Mouse (Mus musculus) granulocyte monocyte progenitor cell, adult 5-6 weeks (primary cell): ENCODE measurements around the gene Lrrc9. TPM values are rescaled to one million over a fixed set of nuclear protein-coding genes. Genes with fewer than 3 reads are reported as not detected.
A peak's percentile ranks its signal among the peaks of the same experiment; 100 is the strongest.

Source experiments
- ATAC-seq: replicated peaks from 2 replicates; pipeline ENCODE4 v1.8.0; 2016; ENCODE audit warnings: mild to moderate bottlenecking, moderate TSS enrichment, inconsistent platforms; ENCODE audit not compliant: poor library complexity, severe bottlenecking
- total RNA-seq, 2 experiments: library from RNA; stranded (forward) in 1 of 2; stranded (reverse) in 1 of 2; fragments of 200-712, 200-1000 nt in 1 of 2; fragments of >200 nt in 1 of 2; fragmentation: Nextera tagmentation in 1 of 2; gene quantifications; 2 replicates each; pipeline ENCODE4 v1.2.3; 2014 to 2017

The Lrrc9 gene
- total RNA-seq (2014; fragmentation: Nextera tagmentation), result 0.36 TPM in 1 of 2 replicates, not detected in the other
- total RNA-seq (2017), result 0.41 and 0.52 TPM in 2 replicates

GRCm38 (mm10) chr12:72441839-72442576 lies at the start of gene Lrrc9:
Gene Lrrc9 (plus strand): TSS chr12:72441866.
- ATAC-seq, result peak; percentile 88

- no peak for ATAC-seq
Observed at GRCm38 (mm10) chr12:72393046-72393805, 48.4 kb upstream of the Lrrc9 start.

- ATAC-seq, result no peak
Observed at GRCm38 (mm10) chr12:72405031-72405430, 36.6 kb upstream of the Lrrc9 start.

- no peak for ATAC-seq
Observed at GRCm38 (mm10) chr12:72407146-72407545, 34.5 kb upstream of the Lrrc9 start.

- no peak for ATAC-seq
Observed at GRCm38 (mm10) chr12:72407721-72408110, 34.0 kb upstream of the Lrrc9 start.

- ATAC-seq, result peak; percentile 77
Observed at GRCm38 (mm10) chr12:72408111-72408891, 33.4 kb upstream of the Lrrc9 start.

GRCm38 (mm10) chr12:72408954-72409353 lies 32.7 kb upstream of the Lrrc9 start, which contains the start of gene Rtn1:
Gene Rtn1 (minus strand): TSS chr12:72409054.
- no peak for ATAC-seq

- ATAC-seq, result no peak
Observed at GRCm38 (mm10) chr12:72417762-72418161, 23.9 kb upstream of the Lrrc9 start.

GRCm38 (mm10) chr12:72422681-72423080 lies 19.0 kb upstream of the Lrrc9 start:
- ATAC-seq, result no peak

GRCm38 (mm10) chr12:72427722-72428126 lies 13.9 kb upstream of the Lrrc9 start:
- ATAC-seq, result peak; percentile 78

GRCm38 (mm10) chr12:72432209-72432608 lies 9.5 kb upstream of the Lrrc9 start:
- ATAC-seq, result no peak

- ATAC-seq, result no peak
Observed at GRCm38 (mm10) chr12:72433241-72433865, 8.3 kb upstream of the Lrrc9 start.

GRCm38 (mm10) chr12:72437676-72438341 lies 3.9 kb upstream of the Lrrc9 start:
- no peak for ATAC-seq

GRCm38 (mm10) chr12:72438961-72439480 lies 2.6 kb upstream of the Lrrc9 start:
- no peak for ATAC-seq

- ATAC-seq, result no peak
Observed at GRCm38 (mm10) chr12:72453941-72454340, 12.3 kb downstream of the Lrrc9 start.

GRCm38 (mm10) chr12:72461191-72461893 lies 19.7 kb downstream of the Lrrc9 start:
- peak; percentile 79 for ATAC-seq

GRCm38 (mm10) chr12:72461894-72462530 lies 20.3 kb downstream of the Lrrc9 start:
- peak; percentile 90 for ATAC-seq

GRCm38 (mm10) chr12:72465826-72466501 lies 24.3 kb downstream of the Lrrc9 start:
- ATAC-seq, result no peak
